Mouse (Mus musculus) frontal cortex, postnatal 14 days (tissue): ENCODE results near the gene Bcl10.
A peak's percentile ranks its signal among the peaks of the same experiment; 100 is the strongest.
"Not testable (repeated sequence)": the region's sequence is repeated elsewhere in the genome, so short reads cannot be mapped to it uniquely, and the experiment has no call there.

Experiments
- DNase-seq, 2 experiments: peaks; one replicate each; pipeline ENCODE4 v3.0.0; 2022; ENCODE audit warnings: low spot score in 2 of 2

Gene Bcl10

DNA sequence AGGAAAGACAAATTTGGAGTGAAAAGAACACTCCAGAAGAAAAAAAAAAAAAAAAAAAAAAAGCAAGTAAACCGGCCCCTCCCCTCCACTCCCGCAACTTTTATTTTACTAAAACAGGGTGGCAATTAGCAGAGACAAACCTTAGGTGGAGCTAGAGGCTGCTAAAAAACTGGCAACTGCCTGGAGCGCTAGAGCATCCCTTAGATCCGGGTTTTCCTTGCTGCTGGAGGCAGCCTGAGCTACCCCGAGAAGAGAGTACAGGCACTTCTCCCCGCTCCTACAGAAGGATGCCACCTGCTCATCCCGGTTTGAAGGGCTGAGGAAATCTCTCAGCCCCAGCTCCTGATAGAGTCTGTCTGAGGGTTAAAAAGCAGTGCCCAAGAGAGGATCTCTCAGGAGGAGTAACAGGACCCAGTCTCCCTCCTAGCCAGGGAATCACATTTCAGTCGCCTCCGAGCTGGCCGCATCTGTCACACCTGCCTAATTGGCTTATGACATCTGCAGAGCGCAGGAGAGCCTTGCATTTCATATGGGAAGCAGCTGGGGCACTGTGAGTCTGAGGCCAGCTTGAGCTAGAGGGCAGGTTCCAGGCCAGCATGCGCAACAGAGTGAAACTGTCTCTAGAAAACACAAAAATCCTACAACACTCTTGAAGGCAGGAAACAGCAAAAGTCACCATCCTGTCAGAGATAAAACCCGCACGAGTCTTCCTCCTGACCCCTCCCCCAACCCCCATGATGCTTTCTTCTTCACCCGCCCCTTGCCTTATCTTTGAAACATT, 27.6 kb downstream of the Bcl10 start:
- DNase-seq = peak; percentile 30 to 39

- DNase-seq = no peak
Measured at GRCm38 (mm10) chr3:145950815-145951130, 28.2 kb downstream of the Bcl10 start.

DNA sequence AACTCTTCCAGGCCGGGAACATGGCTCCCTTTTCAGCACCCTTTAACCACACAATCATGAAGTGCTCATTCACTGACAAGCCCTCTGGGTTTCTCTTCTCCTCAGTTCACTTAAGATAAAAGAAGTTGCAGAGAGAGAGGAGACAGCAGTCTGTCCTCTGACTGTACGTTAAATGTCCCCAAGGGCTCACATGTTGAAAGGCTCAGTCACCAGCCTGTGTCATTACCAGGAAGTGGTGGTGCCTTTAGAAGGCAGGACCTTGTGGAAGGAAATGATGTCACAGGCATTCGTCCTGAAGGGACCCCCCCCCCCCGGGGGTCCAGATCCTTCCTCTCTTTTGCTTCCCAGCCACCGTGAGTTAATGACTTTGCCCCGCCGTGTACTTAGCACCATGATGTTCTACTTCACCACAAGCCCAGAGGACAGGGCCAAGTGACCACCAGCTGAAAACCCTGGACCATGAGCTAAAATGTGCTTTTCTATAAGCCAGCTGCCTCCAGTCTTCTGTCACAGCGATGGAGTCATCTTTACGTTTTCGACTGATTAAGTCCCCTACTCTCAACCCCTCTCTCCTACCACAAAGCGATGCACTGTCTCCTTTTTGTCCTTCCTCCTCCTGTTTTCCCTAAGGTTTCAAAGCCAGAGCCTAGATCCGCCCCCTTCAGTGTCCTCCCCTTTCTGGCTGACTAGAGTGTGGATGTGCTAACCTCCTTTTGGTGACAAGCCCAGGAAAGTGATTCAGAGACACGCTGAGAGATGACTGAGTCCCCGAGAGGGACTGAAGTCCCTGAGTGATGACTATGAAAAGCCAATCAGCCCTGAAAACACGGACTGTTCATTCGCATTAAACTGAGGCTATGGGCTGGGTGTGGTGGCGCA, 28.9 kb downstream of the Bcl10 start:
- no peak for DNase-seq

DNA sequence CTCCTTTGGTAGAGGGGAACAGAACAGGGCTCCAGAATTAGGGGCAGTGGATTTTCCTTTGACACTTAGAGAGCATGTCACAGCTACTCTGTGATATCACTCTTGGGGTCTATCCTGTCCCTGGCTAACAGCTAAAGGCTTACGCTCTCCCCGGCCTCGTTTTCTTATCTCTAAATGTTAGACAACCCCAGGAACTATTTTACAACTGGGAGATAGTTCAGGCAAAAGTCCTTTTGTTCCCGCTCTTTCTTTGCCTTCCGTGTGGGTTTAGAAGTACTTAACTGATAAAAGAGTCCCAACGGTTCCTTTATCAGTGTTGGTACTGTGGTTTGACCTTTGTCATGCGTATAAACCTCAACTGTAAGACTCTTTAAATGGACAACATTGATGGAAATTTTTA, 30.3 kb downstream of the Bcl10 start:
- no peak for DNase-seq

DNA sequence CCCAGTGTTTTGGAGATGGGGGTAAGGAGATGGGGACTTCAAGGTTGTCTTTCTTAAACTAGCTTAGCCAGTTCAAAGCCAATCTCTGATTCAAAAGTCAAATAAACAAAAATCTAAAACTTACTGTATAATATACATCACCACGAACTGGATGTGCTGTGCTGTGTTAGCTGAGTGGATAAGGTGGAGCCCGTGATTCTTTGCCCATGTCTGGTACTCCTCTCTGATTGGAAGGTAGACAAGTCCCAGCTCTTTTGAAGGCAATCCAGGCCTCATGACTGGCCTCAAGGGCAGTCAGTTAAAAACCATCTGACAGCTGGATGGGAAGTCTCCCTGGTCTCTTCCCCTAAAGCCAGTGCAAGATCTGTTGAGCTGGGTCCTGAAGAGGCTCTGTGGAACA, 30.8 kb downstream of the Bcl10 start:
- DNase-seq = no peak

DNA sequence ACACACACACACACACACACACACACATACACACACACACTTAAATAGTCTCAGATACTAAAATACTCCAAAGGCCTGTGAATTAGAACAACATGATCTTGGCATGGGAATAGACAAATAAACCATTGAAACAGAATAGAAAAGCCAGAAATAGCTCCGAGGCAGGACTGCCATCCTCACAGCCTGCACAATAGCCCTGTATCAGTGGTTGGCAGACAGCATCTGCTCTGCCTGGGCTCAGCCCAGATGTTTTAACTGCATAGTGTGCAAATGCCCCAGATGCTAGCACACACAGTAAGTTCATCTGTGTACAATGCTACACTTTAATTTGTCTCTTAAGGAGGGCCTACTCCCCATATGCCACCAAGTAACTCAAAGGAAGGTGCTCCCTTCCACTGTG, 37.2 kb downstream of the Bcl10 start:
- no peak for DNase-seq

DNA sequence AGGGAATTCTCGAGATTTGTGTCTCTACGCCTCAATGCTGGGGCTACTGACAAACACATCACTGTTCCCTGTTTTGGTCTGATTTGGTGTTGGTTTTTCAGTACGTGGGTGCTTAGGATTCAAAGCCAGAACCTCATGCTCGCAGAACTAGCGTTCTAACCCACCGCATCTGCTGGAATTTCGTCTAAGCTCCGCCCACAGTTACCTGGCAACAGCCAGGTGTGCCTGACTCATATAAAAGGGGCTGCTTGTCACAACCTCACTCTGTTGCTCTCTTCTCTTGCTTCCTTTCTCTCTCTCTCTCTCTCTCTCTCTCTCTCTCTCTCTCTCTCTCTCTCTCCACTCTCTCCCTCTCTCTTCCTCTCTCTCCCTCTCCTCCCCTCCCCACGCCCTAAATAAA, 39.8 kb downstream of the Bcl10 start:
- no peak for DNase-seq

DNA sequence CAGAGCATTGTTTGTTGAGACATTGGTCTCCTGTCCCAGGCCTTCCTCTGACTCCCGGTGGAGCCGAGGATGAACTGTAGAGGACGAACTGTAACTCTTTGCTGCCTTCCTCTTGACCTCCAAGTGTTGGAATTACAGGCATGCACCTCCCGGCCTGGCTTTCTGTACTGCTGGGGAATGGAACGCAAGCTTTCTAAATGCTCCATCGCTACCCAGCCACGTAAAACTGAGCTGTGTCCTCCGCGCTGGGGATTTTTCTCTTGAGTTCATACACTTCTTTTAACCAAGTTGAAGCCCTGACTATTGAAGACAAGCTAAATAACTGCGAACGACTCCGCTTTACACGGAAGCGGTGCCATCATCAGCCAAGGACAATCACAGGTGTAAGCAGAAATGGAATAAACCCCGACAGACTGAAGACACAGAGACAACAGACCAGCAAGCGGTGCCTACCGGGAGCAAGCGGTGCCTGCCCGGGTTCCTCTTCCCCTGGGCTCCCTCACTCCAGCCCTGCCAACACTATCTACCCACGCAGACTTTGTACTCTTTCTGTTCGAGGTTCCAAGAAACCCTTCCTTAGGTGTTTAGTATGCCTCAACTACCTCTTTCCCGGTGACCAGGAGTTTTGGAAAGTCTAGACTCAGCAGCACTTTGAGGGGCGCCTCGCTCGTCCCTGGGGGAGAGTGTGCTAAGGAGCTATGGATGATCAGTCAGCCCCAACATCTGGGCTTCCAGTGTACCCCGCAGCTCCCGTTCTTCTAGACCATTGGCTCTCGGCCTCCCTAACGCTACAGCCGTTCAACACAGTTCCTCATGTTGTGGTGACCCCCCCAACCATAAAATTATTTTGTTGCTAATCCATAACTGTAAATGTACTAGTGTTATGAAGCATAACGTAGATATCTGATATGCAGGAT, 40.8 kb downstream of the Bcl10 start:
- DNase-seq = no peak

GRCm38 (mm10) chr3:145964018-145964387, 41.4 kb downstream of the Bcl10 start:
- no peak for DNase-seq

DNA sequence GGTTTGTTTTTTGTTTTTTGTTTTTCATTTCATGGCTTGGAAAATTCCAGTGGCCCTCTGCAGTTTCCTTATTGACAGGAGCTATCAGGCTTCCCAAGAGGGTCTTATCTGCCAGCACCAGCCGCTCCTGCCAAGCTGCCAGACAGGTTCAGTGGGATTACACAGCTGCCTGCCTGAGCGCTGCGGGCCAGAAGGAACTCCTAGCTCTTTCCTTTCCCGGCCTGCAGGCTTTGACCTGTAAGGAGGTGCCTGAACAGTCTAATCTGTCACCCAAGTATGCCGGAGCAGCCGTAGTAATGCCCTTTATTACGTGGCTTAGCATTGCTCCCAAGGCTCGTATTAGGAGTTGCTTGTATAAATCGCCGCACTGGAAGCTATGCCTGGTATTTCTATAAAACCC, 41.9 kb downstream of the Bcl10 start:
- no peak for DNase-seq

GRCm38 (mm10) chr3:145965583-145965982, 43.0 kb downstream of the Bcl10 start:
- DNase-seq = not testable (repeated sequence)

- DNase-seq = no peak
Measured at GRCm38 (mm10) chr3:145966806-145967205, 44.2 kb downstream of the Bcl10 start.

- no peak for DNase-seq
Measured at GRCm38 (mm10) chr3:145969031-145969501, 46.5 kb downstream of the Bcl10 start.

- no peak for DNase-seq
Measured at GRCm38 (mm10) chr3:145971501-145971900, 48.9 kb downstream of the Bcl10 start.

DNA sequence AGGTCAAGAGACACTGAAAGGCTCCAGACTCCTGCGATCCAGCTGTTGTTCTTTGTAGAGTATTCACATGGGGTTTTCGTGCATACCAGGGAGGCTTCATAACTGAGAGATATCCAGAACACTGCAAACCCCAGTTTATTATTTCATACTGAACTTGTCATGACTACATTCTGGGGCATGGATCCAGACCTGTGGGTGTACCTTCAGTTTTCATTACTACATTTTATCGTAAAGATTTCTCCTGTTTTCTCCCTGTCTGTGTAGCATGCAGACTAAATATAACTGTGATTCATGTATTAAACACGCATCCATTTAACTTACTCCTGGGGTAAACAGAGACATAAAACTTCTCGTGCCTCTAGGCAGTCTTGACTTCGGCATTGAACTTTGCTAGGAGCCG, 52.4 kb downstream of the Bcl10 start:
- DNase-seq = no peak
